Mouse (Mus musculus) kidney, postnatal 0 days (tissue): ENCODE data around the gene C1s2. TPM values are rescaled to one million over a fixed set of nuclear protein-coding genes. Genes with fewer than 3 reads are reported as not detected.
"Not testable (repeated sequence)": the region's sequence is repeated elsewhere in the genome, so short reads cannot be mapped to it uniquely, and the experiment has no call there.

Source experiments
- ATAC-seq: fragments of 200-750 bp; cut with Nextera tagmentation; replicated peaks from 2 replicates; pipeline ENCODE4 v1.8.0; 2017; ENCODE audit warnings: low read depth, moderate number of reproducible peaks, moderate TSS enrichment, moderate library complexity; ENCODE audit not compliant: low FRiP score
- DNase-seq: peaks from one replicate; pipeline ENCODE4 v3.0.0-alpha.2; 2016; ENCODE audit warnings: low spot score
- H3K27ac ChIP-seq: fragments of 300-500 bp; sonication (generic); 2 replicates; pipeline ENCODE4 v1.5.1; 2014; ENCODE audit warnings: mild to moderate bottlenecking
- H3K27me3 ChIP-seq: fragments of 300-500 bp; sonication (generic); 2 replicates; pipeline ENCODE4 v1.6.1; 2014; ENCODE audit warnings: low read length, mixed read lengths; ENCODE audit not compliant: insufficient read depth
- H3K36me3 ChIP-seq: fragments of 300-500 bp; sonication (generic); 2 replicates; pipeline ENCODE4 v1.6.1; 2014; ENCODE audit warnings: low read length, mixed read lengths; ENCODE audit not compliant: insufficient read depth
- H3K4me1 ChIP-seq: fragments of 300-500 bp; sonication (generic); replicated peaks from 2 replicates; pipeline ENCODE4 v1.6.1; 2014; ENCODE audit warnings: antibody characterized with exemption, low read length, mixed read lengths; ENCODE audit not compliant: insufficient read depth
- H3K4me2 ChIP-seq: fragments of 300-500 bp; sonication (generic); 2 replicates; pipeline ENCODE4 v1.6.1; 2014; ENCODE audit warnings: mild to moderate bottlenecking, low read length, moderate library complexity, mixed read lengths
- H3K4me3 ChIP-seq: fragments of 300-500 bp; sonication (generic); replicated peaks from 2 replicates; pipeline ENCODE4 v1.5.1; 2014; ENCODE audit warnings: low read depth, low read length
- H3K9ac ChIP-seq: fragments of 300-500 bp; sonication (generic); 2 replicates; pipeline ENCODE4 v1.6.1; 2014; ENCODE audit warnings: low read depth, low read length
- H3K9me3 ChIP-seq: fragments of 300-500 bp; sonication (generic); replicated peaks from 2 replicates; pipeline ENCODE4 v1.6.1; 2016; ENCODE audit warnings: low read length, inconsistent platforms, mixed read lengths
- CTCF ChIP-seq: IDR thresholded peaks from 2 replicates; pipeline ENCODE4 v1.5.1; 2016; ENCODE audit warnings: antibody characterized with exemption, low read depth, mild to moderate bottlenecking, moderate library complexity
- WGBS: fragments of 180-500 bp; shearing (Covaris S2); extraction: QIAGEN DNeasy Blood & Tissue Kit; methylation state at CpG from one replicate; pipeline ENCODE4 v1.1.7; 2014; 5-methylcytosine and 5-hydroxymethylcytosine counted together
- polyA plus RNA-seq: library from polyadenylated mRNA; unstranded; fragments of >200 nt; fragmentation: Nextera tagmentation; extraction: Ambion mirVana; gene quantifications from 2 replicates; pipeline ENCODE4 v1.2.1, GENCODE M21; 2015

Gene C1s2
- 0.34 and 0.51 TPM in 2 replicates for polyA plus RNA-seq

DNA sequence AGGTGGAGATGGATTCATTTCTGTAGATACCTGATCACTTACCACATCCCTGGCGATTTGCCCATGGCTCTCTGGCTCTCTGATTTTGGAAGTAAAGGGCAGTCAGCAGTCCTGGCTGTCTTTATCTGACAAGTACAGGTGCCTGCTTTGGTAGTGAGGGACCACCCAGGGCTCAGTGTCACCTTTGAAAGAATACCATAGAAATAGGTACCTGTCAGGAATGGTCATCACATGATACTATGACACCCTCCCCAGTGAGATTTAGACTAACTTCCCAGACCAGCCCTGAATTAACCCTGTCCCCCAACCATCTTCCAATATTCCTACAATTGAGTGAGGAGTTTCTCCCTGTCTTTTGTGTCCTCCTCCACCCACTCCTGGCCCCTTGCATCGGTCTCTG, at the start of gene C1s2:
Gene C1s2 (minus strand): TSS at position 101 of the 400 bp plus-strand sequence.
- not testable (repeated sequence) for H3K4me2 ChIP-seq, ATAC-seq, H3K27me3 ChIP-seq, H3K9ac ChIP-seq, H3K4me3 ChIP-seq, H3K36me3 ChIP-seq, H3K27ac ChIP-seq, H3K9me3 ChIP-seq, DNase-seq, H3K4me1 ChIP-seq
- 79% methylated on average over 2 of the region's 2 CpGs for WGBS

DNA sequence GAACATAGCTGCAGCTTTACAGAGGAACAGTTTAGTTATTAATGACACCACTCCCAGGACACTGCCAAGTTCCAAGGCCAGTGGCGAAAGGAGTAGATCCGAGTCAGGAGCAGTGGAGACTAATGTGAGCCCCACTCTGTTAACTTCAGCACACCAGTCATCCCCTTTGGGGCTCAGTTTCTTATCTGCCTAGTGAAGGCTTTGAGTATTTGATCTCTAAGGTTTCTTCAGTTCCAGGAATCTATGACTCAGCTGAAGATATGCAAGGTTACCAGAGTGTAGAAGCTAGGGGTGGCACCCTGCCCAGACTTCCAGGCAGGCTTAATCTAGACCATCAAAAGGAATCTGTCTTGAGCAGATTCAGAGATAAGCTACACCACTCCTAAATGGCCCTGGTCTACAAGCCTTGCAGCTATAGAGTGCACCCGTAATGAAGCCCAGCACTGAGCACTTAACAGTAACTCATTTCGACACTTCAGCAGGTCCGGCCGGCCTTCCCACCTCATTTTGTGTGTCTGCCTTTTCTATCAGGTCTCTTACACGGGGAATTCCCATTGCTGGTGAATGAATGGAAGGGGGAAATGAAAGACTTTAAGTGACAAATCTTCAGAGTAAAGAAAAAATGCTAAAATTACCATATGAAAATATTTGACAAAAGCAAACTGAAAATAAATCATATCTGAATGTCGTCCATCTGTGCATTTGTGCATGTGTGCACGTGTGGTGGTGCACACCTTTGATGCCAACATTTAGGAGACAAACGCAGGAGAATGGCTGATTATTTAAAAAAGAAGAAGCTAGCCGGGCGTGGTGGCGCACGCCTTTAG, 47.9 kb upstream of the C1s2 start:
- no peak overlapping the region for H3K9ac ChIP-seq
- DNase-seq, result peak; percentile 46
- H3K27me3 ChIP-seq, result no peaks in the 10 kb centered on the region
- H3K27ac ChIP-seq, result 0 out of 2 replicates have a peak overlapping the region, but pooled peaks have one; percentile 21
- H3K36me3 ChIP-seq, result no peaks in the 10 kb centered on the region
- no peak overlapping the region for H3K4me2 ChIP-seq
- no peak for TF ChIP-seq CTCF
- 62% methylated on average over 14 of the region's 14 CpGs for WGBS
- peak; percentile 70 for ATAC-seq
- H3K4me1 ChIP-seq, result 0 out of 2 replicates have a peak, but pooled peaks cover 5% of the 10 kb centered on the region
- H3K9me3 ChIP-seq, result no peaks in the 10 kb centered on the region
- H3K4me3 ChIP-seq, result no peak overlapping the region

DNA sequence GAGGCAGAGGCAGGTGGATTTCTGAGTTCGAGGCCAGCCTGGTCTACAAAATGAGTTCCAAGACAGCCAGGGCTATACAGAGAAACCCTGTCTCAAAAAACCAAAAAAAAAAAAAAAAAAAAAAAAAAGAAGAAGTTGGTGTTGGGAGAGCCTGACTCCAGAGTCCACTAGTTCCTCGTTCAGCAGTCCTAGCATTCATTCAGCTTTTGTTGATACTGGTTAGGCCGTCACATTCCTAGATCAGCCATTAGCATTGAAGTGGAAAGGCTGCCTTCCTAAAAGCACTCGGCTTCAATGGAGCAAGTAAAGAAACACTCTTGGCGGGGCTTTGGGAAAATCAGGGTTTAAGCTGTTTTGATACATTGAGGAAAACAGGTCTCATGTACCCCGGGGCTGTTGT, 46.4 kb upstream of the C1s2 start:
- not testable (repeated sequence) for H3K9ac ChIP-seq, H3K4me3 ChIP-seq, H3K36me3 ChIP-seq, ATAC-seq, H3K4me1 ChIP-seq, H3K4me2 ChIP-seq, H3K9me3 ChIP-seq, H3K27ac ChIP-seq, H3K27me3 ChIP-seq
- peak; percentile 58 for DNase-seq
- 49% methylated on average over 6 of the region's 6 CpGs for WGBS

DNA sequence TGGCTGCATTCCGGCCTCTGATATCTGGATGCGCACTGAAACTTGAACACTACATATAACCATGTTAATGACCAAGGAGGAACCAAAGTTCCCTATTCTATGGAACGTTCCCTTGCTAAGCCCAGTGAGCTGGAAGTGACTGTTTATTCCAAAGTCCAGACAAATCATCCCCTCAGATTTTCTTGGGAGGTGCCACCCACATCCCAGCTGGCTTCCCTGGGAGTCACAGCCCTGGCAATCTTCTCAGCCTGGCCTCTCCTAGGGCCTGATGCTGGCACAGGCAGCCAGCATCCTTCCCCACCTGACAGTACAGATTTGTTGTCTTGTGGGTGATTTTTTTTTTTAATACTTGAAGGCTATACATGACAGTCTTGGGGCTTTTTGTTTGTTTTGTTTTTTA, 43.6 kb upstream of the C1s2 start:
- Histone ChIP-seq H3K27me3 (no peaks in the 10 kb centered on the region), H3K4me2 (no peak overlapping the region), H3K4me1 (0 out of 2 replicates have a peak, but pooled peaks cover 5% of the 10 kb centered on the region), H3K27ac (no peak overlapping the region), H3K4me3 (no peak overlapping the region), H3K36me3 (peaks cover 4% of the 10 kb centered on the region; the same call in 1 of the 2 replicates), H3K9ac (no peak overlapping the region), H3K9me3 (no peaks in the 10 kb centered on the region)
- TF ChIP-seq CTCF, result no peak
- ATAC-seq (no peak), DNase-seq (no peak)
- WGBS, result 83% methylated on average over 3 of the region's 3 CpGs

DNA sequence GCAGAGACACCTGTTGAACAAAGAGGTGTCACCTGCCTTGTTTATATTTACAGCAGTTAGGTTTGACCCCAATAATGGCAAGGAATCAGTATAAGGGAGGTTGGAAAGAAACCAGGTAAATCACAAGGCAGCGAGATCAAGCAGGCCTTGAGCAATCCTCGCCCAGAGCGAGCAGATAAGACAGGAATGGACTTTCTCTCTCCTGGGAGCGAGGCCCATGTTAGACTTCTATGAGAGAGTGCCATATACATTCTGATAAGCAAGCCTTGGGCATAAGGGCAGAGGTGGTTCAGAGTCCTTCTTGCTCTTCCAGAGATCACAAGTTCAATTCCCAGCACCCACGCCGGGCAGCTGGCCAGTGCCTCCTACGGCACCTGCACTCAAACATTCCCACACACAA, 42.9 kb upstream of the C1s2 start:
- ATAC-seq (no peak), DNase-seq (no peak)
- no peaks in the 10 kb centered on the region for H3K27me3 ChIP-seq
- peaks cover 7% of the 10 kb centered on the region for H3K36me3 ChIP-seq
- H3K4me2 ChIP-seq, result no peak overlapping the region
- no peaks in the 10 kb centered on the region for H3K9me3 ChIP-seq
- 0 out of 2 replicates have a peak, but pooled peaks cover 3% of the 10 kb centered on the region for H3K4me1 ChIP-seq
- WGBS, result 90% methylated on average over 7 of the region's 7 CpGs
- H3K9ac ChIP-seq, result no peak overlapping the region
- H3K27ac ChIP-seq, result no peak overlapping the region
- no peak overlapping the region for H3K4me3 ChIP-seq
- no peak for TF ChIP-seq CTCF

DNA sequence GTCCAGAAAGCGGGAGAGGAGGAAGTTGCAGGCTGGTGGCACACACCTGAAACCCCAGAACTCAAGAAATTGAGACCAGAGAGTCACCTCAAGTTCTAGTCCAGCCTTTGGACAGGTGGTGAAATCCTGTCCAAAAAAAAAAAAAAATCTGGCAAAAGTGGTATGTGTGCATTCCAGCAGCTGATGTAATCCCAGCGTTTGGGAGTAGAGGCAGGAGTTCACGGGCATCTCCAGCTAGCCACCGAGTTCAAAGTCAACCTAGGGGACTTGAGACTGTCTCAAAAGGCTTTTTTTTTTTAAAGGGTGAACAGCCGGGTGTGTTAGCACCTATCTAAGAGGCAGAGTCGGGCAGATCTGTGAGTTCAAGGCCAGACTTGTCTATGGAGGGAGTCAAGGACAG, 40.3 kb upstream of the C1s2 start:
- no peaks in the 10 kb centered on the region for H3K27me3 ChIP-seq
- no peak overlapping the region for H3K4me3 ChIP-seq
- H3K4me2 ChIP-seq, result no peak overlapping the region
- H3K9me3 ChIP-seq, result no peaks in the 10 kb centered on the region
- H3K4me1 ChIP-seq, result no peaks in the 10 kb centered on the region
- DNase-seq (no peak), ATAC-seq (no peak)
- no peak for TF ChIP-seq CTCF
- peaks cover 7% of the 10 kb centered on the region for H3K36me3 ChIP-seq
- no peak overlapping the region for H3K27ac ChIP-seq
- WGBS, result 90% methylated on average over 6 of the region's 6 CpGs
- no peak overlapping the region for H3K9ac ChIP-seq
